Mouse (Mus musculus) CH12.LX (cell line): Measurements from ENCODE around the gene Mlip. TPM values are rescaled to one million over a fixed set of nuclear protein-coding genes. Genes with fewer than 3 reads are reported as not detected.

Experiments
- DNase-seq: peaks from one replicate; pipeline ENCODE4 v3.0.0-alpha.2; 2013; ENCODE audit errors: extremely low read depth
- H3K27ac ChIP-seq: 2 replicates; pipeline ENCODE4 v1.5.1; 2012; ENCODE audit warnings: low read depth, mild to moderate bottlenecking, control low read depth, moderate library complexity; ENCODE audit not compliant: insufficient read depth
- H3K27me3 ChIP-seq: replicated peaks from 2 replicates; pipeline ENCODE3; 2012; ENCODE audit warnings: inconsistent platforms
- H3K36me3 ChIP-seq, 2 experiments: replicated peaks in 1 of 2; 2 replicates each; pipeline versions ENCODE3 to v1.6.1; 2012; ENCODE audit warnings: inconsistent platforms in 1 of 2, low read length in 1 of 2, mild to moderate bottlenecking in 1 of 2, mixed read lengths in 1 of 2, moderate library complexity in 1 of 2; ENCODE audit not compliant: control insufficient read depth in 1 of 2, insufficient read depth in 1 of 2
- H3K4me1 ChIP-seq, 2 experiments: 2 replicates each; pipeline ENCODE4 v1.6.1; 2012; ENCODE audit warnings: inconsistent platforms in 1 of 2, moderate library complexity in 1 of 2; ENCODE audit not compliant: insufficient read depth in 2 of 2, control insufficient read depth in 1 of 2
- H3K4me2 ChIP-seq: 2 replicates; pipeline ENCODE4 v1.6.1; 2012; ENCODE audit warnings: low read depth, mild to moderate bottlenecking, control low read depth; ENCODE audit not compliant: poor library complexity, insufficient read depth, severe bottlenecking
- H3K4me3 ChIP-seq, 3 experiments: fragments of 150-350 bp in 1 of 3; sonication (generic) in 1 of 3; replicated peaks in 1 of 3; 2 replicates each; pipeline versions ENCODE3 to v1.5.1; 2011 to 2012; ENCODE audit warnings: low read depth in 2 of 3, low read length in 2 of 3, mild to moderate bottlenecking in 2 of 3, moderate library complexity in 2 of 3, control low read depth in 1 of 3, improper control_type of control experiment in 1 of 3, inconsistent platforms in 1 of 3, mixed read lengths in 1 of 3; ENCODE audit not compliant: poor library complexity in 1 of 3
- H3K79me2 ChIP-seq: replicated peaks from 2 replicates; pipeline ENCODE4 v1.6.1; 2012; ENCODE audit warnings: mild to moderate bottlenecking, moderate library complexity; ENCODE audit not compliant: control insufficient read depth, poor library complexity, insufficient read depth, severe bottlenecking; ENCODE audit errors: extremely low read depth
- H3K9ac ChIP-seq: 2 replicates; pipeline ENCODE4 v1.6.1; 2012; ENCODE audit warnings: low read depth, mild to moderate bottlenecking, control low read depth, moderate library complexity; ENCODE audit not compliant: insufficient read depth
- H3K9me3 ChIP-seq: replicated peaks from 2 replicates; pipeline ENCODE3; 2012; ENCODE audit warnings: low read length, inconsistent platforms, mixed read lengths
- CTCF ChIP-seq, 2 experiments: IDR thresholded peaks in 1 of 2; conservative IDR thresholded peaks in 1 of 2; 2 replicates each; pipeline ENCODE4 v1.5.1; 2011 to 2012; ENCODE audit warnings: low read depth in 2 of 2, low read length in 2 of 2, improper control_type of control experiment in 1 of 2, inconsistent platforms in 1 of 2, mild to moderate bottlenecking in 1 of 2, moderate library complexity in 1 of 2
- E2F4 ChIP-seq: IDR thresholded peaks from 2 replicates; pipeline ENCODE4 v1.6.1; 2011; ENCODE audit warnings: low read depth, low read length, improper control_type of control experiment; ENCODE audit not compliant: insufficient replicate concordance
- ELF1 ChIP-seq: IDR thresholded peaks from 2 replicates; pipeline ENCODE4 v1.6.1; 2014; ENCODE audit warnings: low read depth, mild to moderate bottlenecking, inconsistent platforms, low read length, improper control_type of control experiment
- EP300 ChIP-seq: IDR thresholded peaks from 2 replicates; pipeline ENCODE4 v1.6.1; 2011; ENCODE audit warnings: low read length, improper control_type of control experiment
- HCFC1 ChIP-seq: IDR thresholded peaks from 2 replicates; pipeline ENCODE4 v1.6.1; 2012; ENCODE audit warnings: low read depth, mild to moderate bottlenecking, inconsistent platforms, low read length, improper control_type of control experiment
- IRF4 ChIP-seq: IDR thresholded peaks from 2 replicates; pipeline ENCODE4 v1.6.1; 2014; ENCODE audit warnings: low read depth, mild to moderate bottlenecking, inconsistent platforms, low read length, improper control_type of control experiment
- JUN ChIP-seq: IDR thresholded peaks from 2 replicates; pipeline ENCODE4 v1.6.1; 2011; ENCODE audit warnings: low read depth, mild to moderate bottlenecking, low read length, improper control_type of control experiment, moderate library complexity; ENCODE audit not compliant: insufficient read depth
- JUND ChIP-seq: conservative IDR thresholded peaks from 2 replicates; pipeline ENCODE4 v1.6.1; 2011; ENCODE audit warnings: low read depth, low read length, improper control_type of control experiment
- KAT2A ChIP-seq: IDR thresholded peaks from 2 replicates; pipeline ENCODE4 v1.6.1; 2012; ENCODE audit warnings: low read length, improper control_type of control experiment, inconsistent platforms; ENCODE audit not compliant: insufficient replicate concordance
- MAFK ChIP-seq: IDR thresholded peaks from 2 replicates; pipeline ENCODE4 v1.6.1; 2011; ENCODE audit warnings: low read length, improper control_type of control experiment; ENCODE audit not compliant: insufficient replicate concordance
- MAX ChIP-seq: IDR thresholded peaks from 2 replicates; pipeline ENCODE4 v1.6.1; 2011; ENCODE audit warnings: low read length, improper control_type of control experiment
- MAZ ChIP-seq: IDR thresholded peaks from 2 replicates; pipeline ENCODE4 v1.6.1; 2012; ENCODE audit warnings: low read depth, mild to moderate bottlenecking, inconsistent platforms, low read length, improper control_type of control experiment, moderate library complexity
- MYC ChIP-seq: IDR thresholded peaks from 2 replicates; pipeline ENCODE4 v1.6.1; 2011; ENCODE audit warnings: low read depth, mild to moderate bottlenecking, improper control_type of control experiment, low read length
- NELFE ChIP-seq: IDR thresholded peaks from 2 replicates; pipeline ENCODE4 v1.6.1; 2011; ENCODE audit warnings: low read depth, low read length, improper control_type of control experiment
- NRF1 ChIP-seq: IDR thresholded peaks from 2 replicates; pipeline ENCODE4 v1.6.1; 2014; ENCODE audit warnings: low read depth, mild to moderate bottlenecking, inconsistent platforms, low read length, improper control_type of control experiment, moderate library complexity
- PAX5 ChIP-seq: IDR thresholded peaks from 2 replicates; pipeline ENCODE4 v1.6.1; 2012; ENCODE audit warnings: low read length, inconsistent platforms, mixed read lengths
- POLR2AphosphoS2 ChIP-seq: IDR thresholded peaks from 2 replicates; pipeline ENCODE4 v1.6.1; 2011; ENCODE audit warnings: low read depth, low read length, improper control_type of control experiment
- RAD21 ChIP-seq: IDR thresholded peaks from 2 replicates; pipeline ENCODE4 v1.6.1; 2011; ENCODE audit warnings: low read depth, mild to moderate bottlenecking, low read length, improper control_type of control experiment, moderate library complexity
- RCOR1 ChIP-seq: conservative IDR thresholded peaks from 2 replicates; pipeline ENCODE4 v1.6.1; 2012; ENCODE audit warnings: low read depth, mild to moderate bottlenecking, inconsistent platforms, low read length, improper control_type of control experiment
- SIN3A ChIP-seq: IDR thresholded peaks from 2 replicates; pipeline ENCODE4 v1.6.1; 2012; ENCODE audit warnings: low read length, improper control_type of control experiment, inconsistent platforms
- SMC3 ChIP-seq: IDR thresholded peaks from 2 replicates; pipeline ENCODE4 v1.6.1; 2011; ENCODE audit warnings: low read depth, low read length, improper control_type of control experiment
- TBP ChIP-seq: conservative IDR thresholded peaks from 2 replicates; pipeline ENCODE4 v1.6.1; 2011; ENCODE audit warnings: low read depth, low read length, improper control_type of control experiment
- TCF12 ChIP-seq: IDR thresholded peaks from 2 replicates; pipeline ENCODE4 v1.6.1; 2014; ENCODE audit warnings: low read depth, mild to moderate bottlenecking, inconsistent platforms, low read length, improper control_type of control experiment
- UBTF ChIP-seq: IDR thresholded peaks from 2 replicates; pipeline ENCODE4 v1.6.1; 2012; ENCODE audit warnings: low read depth, mild to moderate bottlenecking, inconsistent platforms, low read length, improper control_type of control experiment, moderate library complexity
- USF1 ChIP-seq: IDR thresholded peaks from 2 replicates; pipeline ENCODE4 v1.6.1; 2014; ENCODE audit warnings: low read depth, mild to moderate bottlenecking, inconsistent platforms, low read length, improper control_type of control experiment
- USF2 ChIP-seq: conservative IDR thresholded peaks from 2 replicates; pipeline ENCODE4 v1.6.1; 2011; ENCODE audit warnings: low read depth, low read length, improper control_type of control experiment
- ZC3H11A ChIP-seq: IDR thresholded peaks from 2 replicates; pipeline ENCODE4 v1.6.1; 2012; ENCODE audit warnings: low read depth, mild to moderate bottlenecking, inconsistent platforms, low read length, improper control_type of control experiment
- ZMIZ1 ChIP-seq: IDR thresholded peaks from 2 replicates; pipeline ENCODE4 v1.6.1; 2012; ENCODE audit warnings: low read depth, mild to moderate bottlenecking, inconsistent platforms, low read length, improper control_type of control experiment
- dilution Hi-C: fragments of 300-500 bp; cut with MboI; formaldehyde crosslinking; loops from 2 replicates; pipeline ENCODE4 v1.14.3; 2020; ENCODE audit warnings: low sequenced_read_pairs; ENCODE audit not compliant: extremely low pct_unique_long_range_greater_than_20kb, extremely low pct_ligation_motif_present
- in situ Hi-C: fragments of 300-500 bp; cut with MboI; formaldehyde crosslinking; loops from 3 replicates; pipeline ENCODE4 v1.14.3; 2019; ENCODE audit warnings: low sequenced_read_pairs, low pct_ligation_motif_present, low pct_unique_long_range_greater_than_20kb, mixed read lengths
- polyA plus RNA-seq: library from polyadenylated mRNA; unstranded; fragments of >175 nt; gene quantifications from 2 replicates; pipeline ENCODE4 v1.2.1, GENCODE M21; 2012; ENCODE audit warnings: low read depth; ENCODE audit not compliant: insufficient read length
- total RNA-seq, 2 experiments: library from RNA; depleted of rRNA; stranded (reverse); fragments of 300-350 nt in 1 of 2; fragments of >200 nt in 1 of 2; gene quantifications; 2 replicates each; pipeline ENCODE4 v1.2.3; 2012 to 2014

The Mlip gene
- total and polyA plus RNA-seq, 3 experiments, result not detected

DNA sequence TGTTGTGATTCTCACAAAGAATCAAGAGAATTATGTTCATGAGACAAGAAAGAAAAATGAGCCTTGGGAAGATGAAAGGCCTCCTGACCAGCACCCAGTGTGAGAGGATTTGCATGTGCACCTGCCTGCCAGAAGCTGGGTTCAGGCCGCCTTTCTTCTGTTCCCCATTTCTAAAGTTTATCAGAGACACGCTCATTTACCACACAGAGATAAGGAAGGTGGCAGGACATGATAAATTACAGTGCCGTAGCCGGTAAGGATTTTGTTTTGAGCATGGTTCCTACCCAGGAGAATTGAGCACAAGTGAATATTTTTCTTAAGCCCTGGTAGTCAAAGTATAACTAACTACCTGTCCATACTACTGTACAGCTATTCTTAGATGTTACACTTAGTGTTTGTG, 93.7 kb downstream of the Mlip start:
- no peaks in the 10 kb centered on the region for H3K27me3 ChIP-seq
- H3K36me3 ChIP-seq, result no peaks in the 10 kb centered on the region
- H3K4me2 ChIP-seq, result no peak overlapping the region
- H3K79me2 ChIP-seq, result no peaks in the 10 kb centered on the region
- H3K4me3 ChIP-seq, result no peak overlapping the region
- H3K9me3 ChIP-seq, result no peaks in the 10 kb centered on the region
- no peak overlapping the region for H3K9ac ChIP-seq
- H3K4me1 ChIP-seq, result peaks cover 0 to 6% of the 10 kb centered on the region in 2 experiments; a peak in 2 of 4 replicates
- in situ Hi-C loops, result no loop called here
- H3K27ac ChIP-seq, result no peak overlapping the region
- no peak for DNase-seq
- TF ChIP-seq POLR2AphosphoS2, result no peak
- no peak for TF ChIP-seq MAZ
- TF ChIP-seq TCF12, result no peak
- no peak for TF ChIP-seq UBTF
- TF ChIP-seq RAD21, result no peak
- TF ChIP-seq RCOR1, result no peak
- no peak for TF ChIP-seq E2F4
- TF ChIP-seq ELF1, result no peak
- no peak for TF ChIP-seq MAFK
- TF ChIP-seq TBP, result no peak
- TF ChIP-seq NELFE, result no peak
- no peak for TF ChIP-seq ZMIZ1
- TF ChIP-seq MAX, result no peak
- TF ChIP-seq SMC3, result no peak
- TF ChIP-seq HCFC1, result no peak
- no peak for TF ChIP-seq USF1
- TF ChIP-seq JUN, result no peak
- TF ChIP-seq EP300, result no peak
- no peak for TF ChIP-seq CTCF (conservative IDR thresholded peaks at IDR 0.05 in 1 of 2, IDR thresholded peaks at IDR 0.05 in 1 of 2; ENCODE audit: low read depth in 2 of 2, low read length in 2 of 2)
- TF ChIP-seq, all 38 proteins: peak for 0
- dilution Hi-C loops, result no loop called here

DNA sequence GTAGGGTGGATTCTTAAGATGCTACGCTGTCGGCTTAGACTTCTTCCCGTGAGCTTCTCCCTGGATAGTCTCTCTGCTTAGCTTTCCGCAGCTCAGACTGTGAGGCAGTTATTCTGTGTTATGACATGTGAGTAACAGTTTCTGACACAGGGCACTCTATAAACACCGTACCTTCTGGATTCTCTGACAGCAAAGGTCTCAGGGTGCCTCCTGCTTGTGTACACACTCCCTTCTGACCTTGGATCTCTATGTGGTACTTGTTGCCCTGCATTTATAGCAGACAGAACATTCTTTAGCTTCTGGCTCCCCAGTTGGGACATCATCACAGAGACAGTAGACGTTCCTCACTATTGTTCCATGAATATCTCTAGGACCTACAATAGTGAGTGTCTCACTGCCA, 94.5 kb downstream of the Mlip start:
- Histone ChIP-seq H3K27ac (no peak overlapping the region), H3K79me2 (no peaks in the 10 kb centered on the region), H3K9ac (no peak overlapping the region), H3K4me3 (no peak overlapping the region), H3K9me3 (no peaks in the 10 kb centered on the region), H3K36me3 (no peaks in the 10 kb centered on the region), H3K4me1 (peaks cover 0 to 6% of the 10 kb centered on the region in 2 experiments; a peak in 2 of 4 replicates), H3K27me3 (no peaks in the 10 kb centered on the region), H3K4me2 (no peak overlapping the region)
- in situ Hi-C loops (no loop called here), dilution Hi-C loops (no loop called here)
- DNase-seq, result no peak
- TF ChIP-seq RAD21, result no peak
- TF ChIP-seq PAX5, result no peak
- no peak for TF ChIP-seq TCF12
- no peak for TF ChIP-seq KAT2A
- no peak for TF ChIP-seq SIN3A
- TF ChIP-seq JUND, result no peak
- no peak for TF ChIP-seq NRF1
- no peak for TF ChIP-seq IRF4
- TF ChIP-seq NELFE, result no peak
- no peak for TF ChIP-seq JUN
- no peak for TF ChIP-seq MAX
- no peak for TF ChIP-seq TBP
- TF ChIP-seq MAFK, result no peak
- no peak for TF ChIP-seq USF2
- TF ChIP-seq MYC, result no peak
- TF ChIP-seq ZC3H11A, result no peak
